Mouse (Mus musculus) Muller cell, postnatal 12 days (primary cell): ENCODE data around the gene Svip.

Experiments
- DNase-seq: peaks from one replicate; pipeline ENCODE4 v3.0.0-alpha.2; 2015; ENCODE audit errors: inconsistent ontology term

The Svip gene

GRCm38 (mm10) chr7:51962219-51962952 is 43.4 kb downstream of the Svip start:
- DNase-seq, result no peak

GRCm38 (mm10) chr7:51960698-51961374 is 45.0 kb downstream of the Svip start:
- DNase-seq, result no peak

GRCm38 (mm10) chr7:51957766-51958165 is 48.1 kb downstream of the Svip start:
- DNase-seq, result no peak

- DNase-seq, result no peak
Observed at GRCm38 (mm10) chr7:51955424-51956041, 50.3 kb downstream of the Svip start.
